Mouse (Mus musculus): ENCODE results near the gene Rimbp2. TPM values are rescaled to one million over a fixed set of nuclear protein-coding genes. Genes with fewer than 3 reads are reported as not detected.

Gene Rimbp2
- total and polyA plus RNA-seq, 2 experiments from 2014 or later: 0.03 TPM; not detected in 1

DNA sequence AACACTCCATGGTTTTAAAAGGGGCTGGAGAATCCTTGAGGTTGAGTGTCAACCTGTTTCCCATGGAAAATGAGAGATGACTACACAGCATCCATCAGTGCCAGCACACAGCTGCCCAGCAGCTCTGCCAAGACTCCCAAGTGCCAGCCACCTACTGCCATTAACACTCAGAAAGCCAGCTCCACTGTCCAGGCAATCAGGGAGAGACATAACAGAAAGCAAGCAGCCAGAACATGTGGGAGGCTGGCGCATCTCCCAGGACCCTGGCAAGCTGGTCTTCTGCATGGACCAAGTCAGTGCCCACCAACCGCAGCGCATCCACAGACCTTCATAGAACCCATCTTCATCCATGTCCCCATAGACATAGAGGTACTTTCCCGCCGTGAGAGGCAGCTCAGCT, 152.7 kb downstream of the Rimbp2 start:
- no peak for DNase-seq (ENCODE audit: low spot score)
- no peaks in the 10 kb centered on the region for H3K27me3 ChIP-seq (ENCODE audit: control insufficient read depth, insufficient read depth, low read length)
- no peak overlapping the region for H3K9ac ChIP-seq (replicated peaks; ENCODE audit: low read depth, low read length)
- no peak overlapping the region for H3K27ac ChIP-seq (ENCODE audit: low read depth)
- no peaks in the 10 kb centered on the region for H3K9me3 ChIP-seq (replicated peaks; ENCODE audit: control insufficient read depth, low read length)
- H3K4me2 ChIP-seq (ENCODE audit: low read depth, low read length): no peak overlapping the region
- H3K4me3 ChIP-seq (ENCODE audit: low read depth, low read length): no peak overlapping the region
- H3K4me1 ChIP-seq (ENCODE audit: control insufficient read depth, insufficient read depth): no peaks in the 10 kb centered on the region
- no peaks in the 10 kb centered on the region for H3K36me3 ChIP-seq (replicated peaks; ENCODE audit: control insufficient read depth, insufficient read depth, low read length)
- TF ChIP-seq CTCF (IDR thresholded peaks at IDR 0.05; ENCODE audit: low read depth): no peak
- TF ChIP-seq EP300 (IDR thresholded peaks at IDR 0.05; ENCODE audit: low read depth): no peak
- WGBS: 80% methylated on average over 5 of the region's 5 CpGs
- ATAC-seq (ENCODE audit: insufficient read depth, low read depth): no peak

DNA sequence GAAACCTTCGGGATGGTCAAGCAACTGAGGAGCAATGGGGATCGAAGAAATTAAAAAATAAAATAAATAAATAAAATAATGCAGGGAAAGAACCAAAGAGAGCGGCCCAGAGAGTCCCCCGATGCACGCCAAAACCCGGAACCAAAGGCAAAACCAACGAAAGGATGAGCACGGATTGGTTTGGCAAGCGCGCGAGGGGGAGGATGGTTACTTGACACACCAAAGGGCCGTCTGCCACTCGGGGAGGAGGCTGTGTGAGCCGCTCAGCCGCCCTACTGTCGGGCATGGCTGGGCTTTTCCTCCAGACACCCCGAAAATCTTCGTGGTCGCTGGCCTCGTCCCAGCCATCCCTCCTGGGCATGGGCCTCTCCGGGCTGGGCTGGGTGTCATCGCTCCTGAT, 171.7 kb downstream of the Rimbp2 start:
- 74% methylated on average over 22 of the region's 22 CpGs for whole genome bisulfite sequencing
- no peak for TF ChIP-seq EP300 (IDR thresholded peaks at IDR 0.05; ENCODE audit: low read depth)
- TF ChIP-seq CTCF (IDR thresholded peaks at IDR 0.05; ENCODE audit: low read depth): no peak

DNA sequence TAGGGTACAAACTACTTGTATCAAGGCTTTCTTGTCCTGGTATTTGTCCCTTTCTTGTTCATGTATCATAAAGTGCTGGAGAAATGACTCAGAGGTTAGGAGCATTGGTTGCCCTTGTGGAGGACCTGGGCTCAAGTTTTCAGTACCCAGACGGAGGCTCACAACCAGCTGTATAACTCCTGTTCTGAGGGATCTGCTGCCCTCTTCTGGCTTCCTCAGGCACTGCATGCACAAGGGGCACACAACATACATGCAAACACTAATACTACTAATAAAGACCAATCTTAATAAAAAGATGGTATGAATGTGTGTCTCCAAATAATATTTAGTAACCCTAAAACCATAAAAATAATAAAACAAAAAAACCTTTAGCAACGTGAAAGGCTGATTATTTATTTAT, 176.9 kb downstream of the Rimbp2 start:
- Histone ChIP-seq H3K36me3 (replicated peaks; ENCODE audit: control insufficient read depth, insufficient read depth, low read length) (no peaks in the 10 kb centered on the region), H3K9me3 (replicated peaks; ENCODE audit: control insufficient read depth, low read length) (no peaks in the 10 kb centered on the region), H3K4me1 (ENCODE audit: control insufficient read depth, insufficient read depth) (no peaks in the 10 kb centered on the region), H3K27ac (ENCODE audit: low read depth) (no peak overlapping the region), H3K27me3 (ENCODE audit: control insufficient read depth, insufficient read depth, low read length) (no peaks in the 10 kb centered on the region), H3K4me3 (ENCODE audit: low read depth, low read length) (no peak overlapping the region), H3K4me2 (ENCODE audit: low read depth, low read length) (no peak overlapping the region), H3K9ac (replicated peaks; ENCODE audit: low read depth, low read length) (no peak overlapping the region)
- DNase-seq (ENCODE audit: low spot score) (no peak), ATAC-seq (ENCODE audit: insufficient read depth, low read depth) (no peak)
- WGBS: 55% methylated on average over 2 of the region's 2 CpGs
- no peak for TF ChIP-seq CTCF (IDR thresholded peaks at IDR 0.05; ENCODE audit: low read depth)
- TF ChIP-seq EP300 (IDR thresholded peaks at IDR 0.05; ENCODE audit: low read depth): no peak

More for the DNA sequence above, 171.7 kb downstream of the Rimbp2 start:
- no peak overlapping the region for H3K27ac ChIP-seq (ENCODE audit: low read depth)
- H3K9me3 ChIP-seq (replicated peaks; ENCODE audit: control insufficient read depth, low read length): no peaks in the 10 kb centered on the region
- no peak for ATAC-seq (ENCODE audit: insufficient read depth, low read depth)
- no peaks in the 10 kb centered on the region for H3K27me3 ChIP-seq (ENCODE audit: control insufficient read depth, insufficient read depth, low read length)
- H3K4me3 ChIP-seq (ENCODE audit: low read depth, low read length): no peak overlapping the region
- no peak overlapping the region for H3K4me2 ChIP-seq (ENCODE audit: low read depth, low read length)
- no peak for DNase-seq (ENCODE audit: low spot score)
- no peaks in the 10 kb centered on the region for H3K4me1 ChIP-seq (ENCODE audit: control insufficient read depth, insufficient read depth)
- H3K9ac ChIP-seq (replicated peaks; ENCODE audit: low read depth, low read length): no peak overlapping the region
- H3K36me3 ChIP-seq (replicated peaks; ENCODE audit: control insufficient read depth, insufficient read depth, low read length): no peaks in the 10 kb centered on the region

DNA sequence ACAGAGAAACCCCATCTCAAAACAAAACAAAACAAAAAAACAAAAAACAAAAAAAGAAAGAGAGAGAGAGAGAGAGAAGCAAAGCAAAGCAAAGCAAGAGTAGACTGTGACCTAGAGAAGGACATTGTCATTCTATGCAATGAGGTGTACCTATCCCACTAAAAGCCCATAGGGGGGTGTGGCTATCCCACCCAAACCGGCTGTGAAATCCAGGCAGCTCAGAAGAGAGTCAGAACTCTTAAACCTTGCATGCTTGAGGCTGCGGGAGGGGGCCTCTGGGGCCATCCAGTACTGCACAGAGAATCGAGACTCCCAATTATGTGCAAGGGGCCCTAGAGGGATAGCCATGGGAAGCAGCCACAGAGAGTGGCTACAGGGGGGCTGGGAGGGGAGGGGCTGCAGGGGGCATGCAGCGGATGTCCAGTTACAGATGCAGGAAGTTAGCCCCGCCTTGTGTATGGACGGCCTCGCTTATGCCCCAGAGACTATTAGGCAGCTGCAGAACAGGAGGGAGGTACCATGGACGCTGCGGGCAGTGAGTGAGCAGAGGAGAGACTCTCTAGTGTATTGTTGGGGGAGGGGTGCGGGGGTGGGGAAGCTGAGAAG, 184.2 kb downstream of the Rimbp2 start:
- Histone ChIP-seq H3K4me1 (ENCODE audit: control insufficient read depth, insufficient read depth) (no peaks in the 10 kb centered on the region), H3K9ac (replicated peaks; ENCODE audit: low read depth, low read length) (no peak overlapping the region), H3K4me3 (ENCODE audit: low read depth, low read length) (no peak overlapping the region), H3K36me3 (replicated peaks; ENCODE audit: control insufficient read depth, insufficient read depth, low read length) (no peaks in the 10 kb centered on the region), H3K9me3 (replicated peaks; ENCODE audit: control insufficient read depth, low read length) (no peaks in the 10 kb centered on the region), H3K27ac (ENCODE audit: low read depth) (no peak overlapping the region), H3K27me3 (ENCODE audit: control insufficient read depth, insufficient read depth, low read length) (no peaks in the 10 kb centered on the region), H3K4me2 (ENCODE audit: low read depth, low read length) (no peak overlapping the region)
- DNase-seq (ENCODE audit: low spot score) (no peak), ATAC-seq (ENCODE audit: insufficient read depth, low read depth) (no peak)
- TF ChIP-seq EP300 (IDR thresholded peaks at IDR 0.05; ENCODE audit: low read depth) (no peak), CTCF (IDR thresholded peaks at IDR 0.05; ENCODE audit: low read depth) (no peak)
- 20% methylated on average over 10 of the region's 10 CpGs for WGBS

DNA sequence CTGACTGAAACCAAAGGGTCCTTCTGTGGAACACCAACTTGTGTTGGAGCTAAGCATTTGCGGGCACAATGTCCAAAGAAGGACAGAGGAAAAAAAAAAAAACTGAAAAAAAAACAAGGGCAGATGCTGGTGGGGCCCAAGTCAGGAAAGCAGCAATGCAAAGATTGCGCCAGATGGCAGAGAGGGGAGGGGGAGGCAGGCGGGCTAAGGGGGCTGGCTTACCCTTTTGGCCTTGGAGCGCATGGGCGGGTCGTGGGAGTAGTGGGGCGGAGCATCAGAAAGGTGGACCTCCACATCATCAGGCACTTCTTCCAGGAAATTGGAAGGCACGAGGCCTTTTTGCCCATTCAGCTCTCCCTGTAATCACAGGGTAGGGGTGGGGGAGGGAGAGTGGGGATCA, 192.2 kb downstream of the Rimbp2 start:
- no peaks in the 10 kb centered on the region for H3K4me1 ChIP-seq (ENCODE audit: control insufficient read depth, insufficient read depth)
- ATAC-seq (ENCODE audit: insufficient read depth, low read depth) (no peak), DNase-seq (ENCODE audit: low spot score) (no peak)
- H3K4me3 ChIP-seq (ENCODE audit: low read depth, low read length): no peak overlapping the region
- H3K4me2 ChIP-seq (ENCODE audit: low read depth, low read length): no peak overlapping the region
- H3K9me3 ChIP-seq (replicated peaks; ENCODE audit: control insufficient read depth, low read length): no peaks in the 10 kb centered on the region
- H3K36me3 ChIP-seq (replicated peaks; ENCODE audit: control insufficient read depth, insufficient read depth, low read length): no peaks in the 10 kb centered on the region
- no peaks in the 10 kb centered on the region for H3K27me3 ChIP-seq (ENCODE audit: control insufficient read depth, insufficient read depth, low read length)
- WGBS: 34% methylated on average over 8 of the region's 8 CpGs
- H3K9ac ChIP-seq (replicated peaks; ENCODE audit: low read depth, low read length): no peak overlapping the region
- H3K27ac ChIP-seq (ENCODE audit: low read depth): no peak overlapping the region
- TF ChIP-seq CTCF (IDR thresholded peaks at IDR 0.05; ENCODE audit: low read depth): no peak
- TF ChIP-seq EP300 (IDR thresholded peaks at IDR 0.05; ENCODE audit: low read depth): no peak

DNA sequence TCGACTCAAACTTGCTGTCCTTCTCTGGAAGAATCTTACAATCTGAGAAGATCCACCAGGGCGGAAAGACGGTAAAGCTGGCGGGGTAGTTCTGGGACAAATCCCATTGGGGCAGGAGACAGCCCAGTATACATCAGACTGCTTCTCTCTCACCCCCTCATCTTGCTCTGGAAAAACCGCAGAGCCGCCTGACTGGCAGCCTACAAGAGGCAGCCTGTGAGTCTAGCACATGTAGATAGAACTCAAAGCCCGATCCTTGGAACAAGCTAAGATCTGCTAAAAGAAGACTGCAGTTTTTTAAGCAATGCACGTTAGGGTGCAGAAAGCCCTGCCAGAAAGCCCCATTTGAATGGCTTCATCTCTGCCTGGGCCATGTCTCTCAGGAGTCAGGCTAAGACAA, 207.0 kb downstream of the Rimbp2 start:
- ATAC-seq (ENCODE audit: insufficient read depth, low read depth) (no peak), DNase-seq (ENCODE audit: low spot score) (no peak)
- Histone ChIP-seq H3K4me2 (ENCODE audit: low read depth, low read length) (no peak overlapping the region), H3K27me3 (ENCODE audit: control insufficient read depth, insufficient read depth, low read length) (no peaks in the 10 kb centered on the region), H3K4me3 (ENCODE audit: low read depth, low read length) (no peak overlapping the region), H3K36me3 (replicated peaks; ENCODE audit: control insufficient read depth, insufficient read depth, low read length) (no peaks in the 10 kb centered on the region), H3K4me1 (ENCODE audit: control insufficient read depth, insufficient read depth) (no peaks in the 10 kb centered on the region), H3K27ac (ENCODE audit: low read depth) (no peak overlapping the region), H3K9me3 (replicated peaks; ENCODE audit: control insufficient read depth, low read length) (no peaks in the 10 kb centered on the region), H3K9ac (replicated peaks; ENCODE audit: low read depth, low read length) (no peak overlapping the region)
- 73% methylated on average over 8 of the region's 8 CpGs for WGBS
- no peak for TF ChIP-seq CTCF (IDR thresholded peaks at IDR 0.05; ENCODE audit: low read depth)
- TF ChIP-seq EP300 (IDR thresholded peaks at IDR 0.05; ENCODE audit: low read depth): no peak

Measured in heart, postnatal 0 days (tissue).